Mouse (Mus musculus): ENCODE results near the gene Ankrd39. TPM values are rescaled to one million over a fixed set of nuclear protein-coding genes. Genes with fewer than 3 reads are reported as not detected.

Gene Ankrd39
- polyA plus RNA-seq, 1 experiment: 13.5 TPM

DNA sequence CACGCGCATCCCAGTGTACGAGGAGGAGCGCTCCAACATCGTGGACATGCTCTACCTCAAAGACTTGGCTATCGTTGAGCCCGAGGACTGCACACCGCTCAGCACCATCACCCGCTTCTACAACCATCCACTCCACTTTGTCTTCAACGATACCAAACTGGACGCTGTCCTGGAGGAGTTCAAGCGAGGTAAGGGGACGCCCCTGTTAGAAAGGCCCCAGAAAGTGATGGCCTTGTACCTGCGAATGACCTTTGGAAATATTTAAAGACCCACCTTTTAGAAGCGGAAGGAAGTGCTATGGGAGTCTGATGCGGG is 34.3 kb downstream of the Ankrd39 start:
- Histone ChIP-seq H3K4me1 (ENCODE audit: control insufficient read depth, insufficient read depth, insufficient read length, low read length) (peaks cover 4% of the 10 kb centered on the region), H3K36me3 (ENCODE audit: control insufficient read depth, insufficient read depth, low read length) (0 out of 2 replicates have a peak, but pooled peaks cover 4% of the 10 kb centered on the region), H3K4me3 (ENCODE audit: low read depth, low read length) (peak overlapping the region; percentile 85), H3K27ac (ENCODE audit: insufficient read depth, low read depth, low read length) (no peak overlapping the region), H3K27me3 (ENCODE audit: control insufficient read depth, insufficient read depth, low read length) (no peaks in the 10 kb centered on the region)
- no peak for TF ChIP-seq POLR2A (IDR thresholded peaks at IDR 0.05; ENCODE audit: low read depth, low read length)
- TF ChIP-seq CTCF (IDR thresholded peaks at IDR 0.05; ENCODE audit: extremely low read depth, insufficient read length, insufficient replicate concordance, low read depth, low read length): no peak
- WGBS: 4% methylated on average over 16 of the region's 16 CpGs

DNA sequence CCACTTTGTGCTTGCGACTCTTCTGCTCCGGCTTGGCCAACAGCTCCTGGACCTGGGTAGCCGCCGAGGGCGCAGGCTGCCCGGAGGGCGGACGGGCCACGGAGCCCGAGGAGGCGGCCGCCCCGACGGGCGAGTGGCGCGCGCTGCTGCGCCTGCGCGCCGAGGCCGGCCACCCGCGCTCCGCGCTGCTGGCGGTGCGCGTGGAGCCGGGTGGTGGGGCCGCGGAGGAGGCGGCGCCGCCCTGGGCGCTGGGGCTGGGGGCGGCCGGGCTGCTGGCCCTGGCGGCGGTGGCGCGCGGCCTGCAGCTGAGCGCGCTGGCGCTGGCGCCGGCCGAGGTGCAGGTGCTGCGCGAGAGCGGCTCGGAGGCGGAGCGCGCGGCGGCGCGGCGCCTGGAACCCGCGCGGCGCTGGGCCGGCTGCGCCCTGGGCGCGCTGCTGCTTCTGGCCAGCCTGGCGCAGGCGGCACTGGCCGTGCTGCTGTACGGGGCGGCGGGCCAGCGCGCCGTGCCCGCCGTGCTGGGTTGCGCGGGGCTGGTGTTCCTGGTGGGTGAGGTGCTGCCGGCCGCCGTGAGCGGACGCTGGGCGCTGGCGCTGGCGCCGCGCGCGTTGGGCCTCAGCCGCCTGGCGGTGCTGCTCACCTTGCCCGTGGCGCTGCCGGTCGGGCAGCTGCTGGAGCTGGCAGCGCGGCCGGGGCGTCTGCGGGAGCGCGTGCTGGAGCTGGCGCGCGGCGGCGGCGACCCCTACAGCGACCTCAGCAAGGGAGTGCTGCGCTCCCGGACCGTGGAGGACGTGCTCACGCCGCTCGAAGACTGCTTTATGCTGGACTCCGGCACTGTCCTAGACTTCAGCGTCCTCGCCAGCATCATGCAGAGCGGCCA is 34.9 kb downstream of the Ankrd39 start:
- Histone ChIP-seq H3K4me3 (ENCODE audit: low read depth, low read length) (peak overlapping the region; percentile 85), H3K27ac (ENCODE audit: insufficient read depth, low read depth, low read length) (peak overlapping the region; percentile 71), H3K36me3 (ENCODE audit: control insufficient read depth, insufficient read depth, low read length) (peaks cover 10% of the 10 kb centered on the region), H3K27me3 (ENCODE audit: control insufficient read depth, insufficient read depth, low read length) (no peaks in the 10 kb centered on the region), H3K4me1 (ENCODE audit: control insufficient read depth, insufficient read depth, insufficient read length, low read length) (peaks cover 6% of the 10 kb centered on the region)
- TF ChIP-seq CTCF (IDR thresholded peaks at IDR 0.05; ENCODE audit: extremely low read depth, insufficient read length, insufficient replicate concordance, low read depth, low read length) (no peak), POLR2A (IDR thresholded peaks at IDR 0.05; ENCODE audit: low read depth, low read length) (no peak)
- WGBS: 7% methylated on average over 126 of the region's 126 CpGs

- Histone ChIP-seq H3K27me3 (ENCODE audit: control insufficient read depth, insufficient read depth, low read length) (no peaks in the 10 kb centered on the region), H3K4me3 (ENCODE audit: low read depth, low read length) (peak within 1 kb of the TSS; percentile 85), H3K36me3 (ENCODE audit: control insufficient read depth, insufficient read depth, low read length) (peaks cover 15% of the 10 kb centered on the region), H3K27ac (ENCODE audit: insufficient read depth, low read depth, low read length) (peak within 1 kb of the TSS; percentile 71), H3K4me1 (ENCODE audit: control insufficient read depth, insufficient read depth, insufficient read length, low read length) (peaks cover 6% of the 10 kb centered on the region)
- WGBS: 2% methylated on average over 51 of the region's 51 CpGs
- peak; percentile 82 for TF ChIP-seq POLR2A (IDR thresholded peaks at IDR 0.05; ENCODE audit: low read depth, low read length)
- TF ChIP-seq CTCF (IDR thresholded peaks at IDR 0.05; ENCODE audit: extremely low read depth, insufficient read length, insufficient replicate concordance, low read depth, low read length): peak; percentile 64; the same call in 1 of the 2 replicates
Measured at GRCm38 (mm10) chr1:36511289-36512021, 35.8 kb downstream of the Ankrd39 start, which contains the start of gene Cnnm3. Cnnm3 (plus strand) TSS chr1:36511867.

GRCm38 (mm10) chr1:36508238-36508637 is 39.0 kb downstream of the Ankrd39 start:
- Histone ChIP-seq H3K4me1 (ENCODE audit: control insufficient read depth, insufficient read depth, insufficient read length, low read length) (peaks cover 6% of the 10 kb centered on the region), H3K27ac (ENCODE audit: insufficient read depth, low read depth, low read length) (no peak overlapping the region)

GRCm38 (mm10) chr1:36501261-36501660 is 46.0 kb downstream of the Ankrd39 start:
- H3K4me1 ChIP-seq (ENCODE audit: control insufficient read depth, insufficient read depth, insufficient read length, low read length): no peaks in the 10 kb centered on the region
- 3% methylated on average over 3 of the region's 3 CpGs for WGBS
- no peak overlapping the region for H3K4me3 ChIP-seq (ENCODE audit: low read depth, low read length)
- TF ChIP-seq POLR2A (IDR thresholded peaks at IDR 0.05; ENCODE audit: low read depth, low read length): no peak
- TF ChIP-seq CTCF (IDR thresholded peaks at IDR 0.05; ENCODE audit: extremely low read depth, insufficient read length, insufficient replicate concordance, low read depth, low read length): peak; percentile 83; the same call in 1 of the 2 replicates
- no peaks in the 10 kb centered on the region for H3K27me3 ChIP-seq (ENCODE audit: control insufficient read depth, insufficient read depth, low read length)
- no peak overlapping the region for H3K27ac ChIP-seq (ENCODE audit: insufficient read depth, low read depth, low read length)
- peaks cover 62% of the 10 kb centered on the region for H3K36me3 ChIP-seq (ENCODE audit: control insufficient read depth, insufficient read depth, low read length)

More at GRCm38 (mm10) chr1:36508238-36508637, 39.0 kb downstream of the Ankrd39 start:
- H3K36me3 ChIP-seq (ENCODE audit: control insufficient read depth, insufficient read depth, low read length): peaks cover 36% of the 10 kb centered on the region
- TF ChIP-seq CTCF (IDR thresholded peaks at IDR 0.05; ENCODE audit: extremely low read depth, insufficient read length, insufficient replicate concordance, low read depth, low read length): no peak
- no peak for TF ChIP-seq POLR2A (IDR thresholded peaks at IDR 0.05; ENCODE audit: low read depth, low read length)
- no peaks in the 10 kb centered on the region for H3K27me3 ChIP-seq (ENCODE audit: control insufficient read depth, insufficient read depth, low read length)
- H3K4me3 ChIP-seq (ENCODE audit: low read depth, low read length): no peak overlapping the region
- WGBS: 48% methylated on average over 5 of the region's 5 CpGs

DNA sequence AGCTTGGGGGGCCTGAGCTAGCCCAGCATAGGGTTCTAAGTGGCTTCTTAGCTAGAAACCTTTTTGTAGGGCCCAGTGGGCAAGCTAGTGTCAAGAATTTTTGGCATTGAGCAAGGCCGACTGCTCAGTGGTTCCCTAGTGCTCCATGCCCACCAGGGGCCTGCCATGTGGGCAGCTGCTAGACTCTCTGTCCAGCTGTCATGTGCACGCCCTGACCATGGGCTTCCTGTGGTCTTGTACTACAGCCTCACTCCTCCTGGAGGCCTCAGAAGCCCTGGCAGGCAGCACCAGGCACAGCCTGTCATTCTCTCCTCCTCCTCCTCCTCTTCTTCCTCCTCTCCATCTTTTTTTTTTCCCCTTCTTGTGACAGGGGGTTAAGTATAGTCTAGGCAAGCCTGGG is 49.9 kb downstream of the Ankrd39 start:
- TF ChIP-seq CTCF (IDR thresholded peaks at IDR 0.05; ENCODE audit: extremely low read depth, insufficient read length, insufficient replicate concordance, low read depth, low read length) (no peak), POLR2A (IDR thresholded peaks at IDR 0.05; ENCODE audit: low read depth, low read length) (no peak)
- Histone ChIP-seq H3K36me3 (ENCODE audit: control insufficient read depth, insufficient read depth, low read length) (peaks cover 35% of the 10 kb centered on the region), H3K4me1 (ENCODE audit: control insufficient read depth, insufficient read depth, insufficient read length, low read length) (peaks cover 15% of the 10 kb centered on the region), H3K27ac (ENCODE audit: insufficient read depth, low read depth, low read length) (no peak overlapping the region), H3K27me3 (ENCODE audit: control insufficient read depth, insufficient read depth, low read length) (no peaks in the 10 kb centered on the region), H3K4me3 (ENCODE audit: low read depth, low read length) (no peak overlapping the region)
- WGBS: 86% methylated on average over 2 of the region's 2 CpGs

- Histone ChIP-seq H3K27ac (ENCODE audit: insufficient read depth, low read depth, low read length) (no peak overlapping the region), H3K4me1 (ENCODE audit: control insufficient read depth, insufficient read depth, insufficient read length, low read length) (peaks cover 19% of the 10 kb centered on the region), H3K36me3 (ENCODE audit: control insufficient read depth, insufficient read depth, low read length) (peaks cover 31% of the 10 kb centered on the region), H3K27me3 (ENCODE audit: control insufficient read depth, insufficient read depth, low read length) (no peaks in the 10 kb centered on the region), H3K4me3 (ENCODE audit: low read depth, low read length) (no peak overlapping the region)
- WGBS: 43% methylated on average over 2 of the region's 2 CpGs
- no peak for TF ChIP-seq POLR2A (IDR thresholded peaks at IDR 0.05; ENCODE audit: low read depth, low read length)
- TF ChIP-seq CTCF (IDR thresholded peaks at IDR 0.05; ENCODE audit: extremely low read depth, insufficient read length, insufficient replicate concordance, low read depth, low read length): no peak
Measured at GRCm38 (mm10) chr1:36496719-36497118, 50.5 kb downstream of the Ankrd39 start.

Measured in small intestine, adult 2 months (tissue).